Mouse (Mus musculus): Measurements from ENCODE around the gene Pak6. TPM values are rescaled to one million over a fixed set of nuclear protein-coding genes. Genes with fewer than 3 reads are reported as not detected.
"Not testable (repeated sequence)": the region's sequence is repeated elsewhere in the genome, so short reads cannot be mapped to it uniquely, and the experiment has no call there.

Gene Pak6
- polyA plus RNA-seq, 1 experiment from 2014 or later, result 1.6 TPM

GRCm38 (mm10) chr2:118641147-118641546, 22.0 kb upstream of the Pak6 start:
- H3K9ac ChIP-seq (ENCODE audit: low read length), result no peak overlapping the region
- H3K4me1 ChIP-seq (ENCODE audit: control insufficient read depth, insufficient read depth, low read length), result no peaks in the 10 kb centered on the region
- no peak overlapping the region for H3K4me2 ChIP-seq (ENCODE audit: low read depth)
- H3K4me3 ChIP-seq (ENCODE audit: low read depth, low read length), result no peak overlapping the region
- H3K36me3 ChIP-seq (ENCODE audit: control insufficient read depth, insufficient read depth, low read length), result peaks cover 12% of the 10 kb centered on the region
- no peaks in the 10 kb centered on the region for H3K27me3 ChIP-seq (ENCODE audit: control insufficient read depth, insufficient read depth, low read length)
- DNase-seq (ENCODE audit: low spot score), result no peak
- 75% methylated on average over 2 of the region's 2 CpGs for WGBS
- no peak overlapping the region for H3K27ac ChIP-seq (ENCODE audit: low read depth, low read length)
- ATAC-seq (ENCODE audit: insufficient read depth, low FRiP score, low TSS enrichment), result no peak
- H3K9me3 ChIP-seq (ENCODE audit: control insufficient read depth, low read length), result no peaks in the 10 kb centered on the region

GRCm38 (mm10) chr2:118642431-118642830, 20.7 kb upstream of the Pak6 start:
- Histone ChIP-seq H3K27me3 (ENCODE audit: control insufficient read depth, insufficient read depth, low read length) (no peaks in the 10 kb centered on the region), H3K9me3 (ENCODE audit: control insufficient read depth, low read length) (no peaks in the 10 kb centered on the region), H3K9ac (ENCODE audit: low read length) (no peak overlapping the region), H3K4me2 (ENCODE audit: low read depth) (no peak overlapping the region), H3K27ac (ENCODE audit: low read depth, low read length) (no peak overlapping the region), H3K36me3 (ENCODE audit: control insufficient read depth, insufficient read depth, low read length) (peaks cover 9% of the 10 kb centered on the region), H3K4me3 (ENCODE audit: low read depth, low read length) (no peak overlapping the region), H3K4me1 (ENCODE audit: control insufficient read depth, insufficient read depth, low read length) (no peaks in the 10 kb centered on the region)
- no peak for DNase-seq (ENCODE audit: low spot score)
- WGBS, result 84% methylated on average over 3 of the region's 3 CpGs
- ATAC-seq (ENCODE audit: insufficient read depth, low FRiP score, low TSS enrichment), result no peak

GRCm38 (mm10) chr2:118642942-118643341, 20.2 kb upstream of the Pak6 start:
- no peak for ATAC-seq (ENCODE audit: insufficient read depth, low FRiP score, low TSS enrichment)
- WGBS, result 84% methylated on average over 3 of the region's 3 CpGs
- no peak for DNase-seq (ENCODE audit: low spot score)
- H3K4me2 ChIP-seq (ENCODE audit: low read depth), result no peak overlapping the region
- peaks cover 9% of the 10 kb centered on the region for H3K36me3 ChIP-seq (ENCODE audit: control insufficient read depth, insufficient read depth, low read length)
- H3K9ac ChIP-seq (ENCODE audit: low read length), result no peak overlapping the region
- no peaks in the 10 kb centered on the region for H3K4me1 ChIP-seq (ENCODE audit: control insufficient read depth, insufficient read depth, low read length)
- no peaks in the 10 kb centered on the region for H3K9me3 ChIP-seq (ENCODE audit: control insufficient read depth, low read length)
- H3K27me3 ChIP-seq (ENCODE audit: control insufficient read depth, insufficient read depth, low read length), result no peaks in the 10 kb centered on the region
- no peak overlapping the region for H3K27ac ChIP-seq (ENCODE audit: low read depth, low read length)
- no peak overlapping the region for H3K4me3 ChIP-seq (ENCODE audit: low read depth, low read length)

- DNase-seq (ENCODE audit: low spot score) (no peak), ATAC-seq (ENCODE audit: insufficient read depth, low FRiP score, low TSS enrichment) (no peak)
- Histone ChIP-seq H3K4me2 (ENCODE audit: low read depth) (no peak overlapping the region), H3K9ac (ENCODE audit: low read length) (no peak overlapping the region), H3K4me3 (ENCODE audit: low read depth, low read length) (no peak overlapping the region), H3K27me3 (ENCODE audit: control insufficient read depth, insufficient read depth, low read length) (no peaks in the 10 kb centered on the region), H3K36me3 (ENCODE audit: control insufficient read depth, insufficient read depth, low read length) (peaks cover 2% of the 10 kb centered on the region; the same call in 1 of the 2 replicates), H3K4me1 (ENCODE audit: control insufficient read depth, insufficient read depth, low read length) (no peaks in the 10 kb centered on the region), H3K27ac (ENCODE audit: low read depth, low read length) (no peak overlapping the region), H3K9me3 (ENCODE audit: control insufficient read depth, low read length) (no peaks in the 10 kb centered on the region)
- 91% methylated on average over 5 of the region's 5 CpGs for WGBS
Observed at GRCm38 (mm10) chr2:118646665-118647064, 16.4 kb upstream of the Pak6 start.

GRCm38 (mm10) chr2:118650697-118651096, 12.4 kb upstream of the Pak6 start:
- H3K27me3 ChIP-seq (ENCODE audit: control insufficient read depth, insufficient read depth, low read length); H3K4me2 ChIP-seq (ENCODE audit: low read depth); H3K27ac ChIP-seq (ENCODE audit: low read depth, low read length); H3K9ac ChIP-seq (ENCODE audit: low read length); H3K36me3 ChIP-seq (ENCODE audit: control insufficient read depth, insufficient read depth, low read length); H3K4me3 ChIP-seq (ENCODE audit: low read depth, low read length); H3K9me3 ChIP-seq (ENCODE audit: control insufficient read depth, low read length); DNase-seq (ENCODE audit: low spot score); H3K4me1 ChIP-seq (ENCODE audit: control insufficient read depth, insufficient read depth, low read length); ATAC-seq (ENCODE audit: insufficient read depth, low FRiP score, low TSS enrichment): not testable (repeated sequence)
- 82% methylated on average over 1 of the region's 2 CpGs for WGBS

GRCm38 (mm10) chr2:118656688-118657281, 6.3 kb upstream of the Pak6 start:
- H3K4me2 ChIP-seq (ENCODE audit: low read depth), result no peak overlapping the region
- no peak for DNase-seq (ENCODE audit: low spot score)
- H3K9me3 ChIP-seq (ENCODE audit: control insufficient read depth, low read length), result no peaks in the 10 kb centered on the region
- no peak overlapping the region for H3K9ac ChIP-seq (ENCODE audit: low read length)
- ATAC-seq (ENCODE audit: insufficient read depth, low FRiP score, low TSS enrichment), result no peak
- no peak overlapping the region for H3K4me3 ChIP-seq (ENCODE audit: low read depth, low read length)
- no peaks in the 10 kb centered on the region for H3K36me3 ChIP-seq (ENCODE audit: control insufficient read depth, insufficient read depth, low read length)
- no peak overlapping the region for H3K27ac ChIP-seq (ENCODE audit: low read depth, low read length)
- H3K4me1 ChIP-seq (ENCODE audit: control insufficient read depth, insufficient read depth, low read length), result 0 out of 2 replicates have a peak, but pooled peaks cover 7% of the 10 kb centered on the region
- WGBS, result 40% methylated on average over 3 of the region's 3 CpGs
- H3K27me3 ChIP-seq (ENCODE audit: control insufficient read depth, insufficient read depth, low read length), result no peaks in the 10 kb centered on the region

- Histone ChIP-seq H3K27me3 (ENCODE audit: control insufficient read depth, insufficient read depth, low read length) (peaks cover 12% of the 10 kb centered on the region), H3K4me1 (ENCODE audit: control insufficient read depth, insufficient read depth, low read length) (peaks cover 14% of the 10 kb centered on the region), H3K4me3 (ENCODE audit: low read depth, low read length) (no peak overlapping the region), H3K4me2 (ENCODE audit: low read depth) (no peak overlapping the region), H3K9me3 (ENCODE audit: control insufficient read depth, low read length) (no peaks in the 10 kb centered on the region), H3K36me3 (ENCODE audit: control insufficient read depth, insufficient read depth, low read length) (no peaks in the 10 kb centered on the region), H3K27ac (ENCODE audit: low read depth, low read length) (no peak overlapping the region), H3K9ac (ENCODE audit: low read length) (no peak overlapping the region)
- WGBS, result 26% methylated on average over 4 of the region's 4 CpGs
- no peak for ATAC-seq (ENCODE audit: insufficient read depth, low FRiP score, low TSS enrichment)
- no peak for DNase-seq (ENCODE audit: low spot score)
Observed at GRCm38 (mm10) chr2:118658457-118658856, 4.6 kb upstream of the Pak6 start.

- DNase-seq (ENCODE audit: low spot score) (no peak), ATAC-seq (ENCODE audit: insufficient read depth, low FRiP score, low TSS enrichment) (no peak)
- no peak overlapping the region for H3K9ac ChIP-seq (ENCODE audit: low read length)
- H3K36me3 ChIP-seq (ENCODE audit: control insufficient read depth, insufficient read depth, low read length), result no peaks in the 10 kb centered on the region
- peaks cover 18% of the 10 kb centered on the region for H3K27me3 ChIP-seq (ENCODE audit: control insufficient read depth, insufficient read depth, low read length)
- no peak overlapping the region for H3K4me2 ChIP-seq (ENCODE audit: low read depth)
- WGBS, result 85% methylated on average over 1 of the region's 1 CpGs
- no peaks in the 10 kb centered on the region for H3K9me3 ChIP-seq (ENCODE audit: control insufficient read depth, low read length)
- H3K4me3 ChIP-seq (ENCODE audit: low read depth, low read length), result no peak overlapping the region
- 0 out of 2 replicates have a peak overlapping the region, but pooled peaks have one; percentile 6 for H3K27ac ChIP-seq (ENCODE audit: low read depth, low read length)
- H3K4me1 ChIP-seq (ENCODE audit: control insufficient read depth, insufficient read depth, low read length), result peaks cover 16% of the 10 kb centered on the region
Observed at GRCm38 (mm10) chr2:118659077-118659476, 4.0 kb upstream of the Pak6 start.

GRCm38 (mm10) chr2:118659493-118659892, 3.6 kb upstream of the Pak6 start:
- Histone ChIP-seq H3K9me3 (ENCODE audit: control insufficient read depth, low read length) (no peaks in the 10 kb centered on the region), H3K36me3 (ENCODE audit: control insufficient read depth, insufficient read depth, low read length) (no peaks in the 10 kb centered on the region), H3K4me3 (ENCODE audit: low read depth, low read length) (no peak overlapping the region), H3K27ac (ENCODE audit: low read depth, low read length) (no peak overlapping the region), H3K9ac (ENCODE audit: low read length) (peak overlapping the region; percentile 52; the same call in 1 of the 2 replicates), H3K4me1 (ENCODE audit: control insufficient read depth, insufficient read depth, low read length) (peaks cover 16% of the 10 kb centered on the region), H3K4me2 (ENCODE audit: low read depth) (peak overlapping the region; percentile 42), H3K27me3 (ENCODE audit: control insufficient read depth, insufficient read depth, low read length) (peaks cover 20% of the 10 kb centered on the region)
- WGBS, result 87% methylated on average over 12 of the region's 12 CpGs
- ATAC-seq (ENCODE audit: insufficient read depth, low FRiP score, low TSS enrichment), result no peak
- DNase-seq (ENCODE audit: low spot score), result no peak
